Mouse (Mus musculus) CH12.LX (cell line): Measurements from ENCODE around the gene Dusp27. TPM values are rescaled to one million over a fixed set of nuclear protein-coding genes. Genes with fewer than 3 reads are reported as not detected.

Source experiments
- DNase-seq: peaks from one replicate; pipeline ENCODE4 v3.0.0-alpha.2; 2013; ENCODE audit errors: extremely low read depth
- H3K27ac ChIP-seq: 2 replicates; pipeline ENCODE4 v1.5.1; 2012; ENCODE audit warnings: low read depth, mild to moderate bottlenecking, control low read depth, moderate library complexity; ENCODE audit not compliant: insufficient read depth
- H3K27me3 ChIP-seq: replicated peaks from 2 replicates; pipeline ENCODE3; 2012; ENCODE audit warnings: inconsistent platforms
- H3K36me3 ChIP-seq, 2 experiments: replicated peaks in 1 of 2; 2 replicates each; pipeline versions ENCODE3 to v1.6.1; 2012; ENCODE audit warnings: inconsistent platforms in 1 of 2, low read length in 1 of 2, mild to moderate bottlenecking in 1 of 2, mixed read lengths in 1 of 2, moderate library complexity in 1 of 2; ENCODE audit not compliant: control insufficient read depth in 1 of 2, insufficient read depth in 1 of 2
- H3K4me1 ChIP-seq, 2 experiments: 2 replicates each; pipeline ENCODE4 v1.6.1; 2012; ENCODE audit warnings: inconsistent platforms in 1 of 2, moderate library complexity in 1 of 2; ENCODE audit not compliant: insufficient read depth in 2 of 2, control insufficient read depth in 1 of 2
- H3K4me2 ChIP-seq: 2 replicates; pipeline ENCODE4 v1.6.1; 2012; ENCODE audit warnings: low read depth, mild to moderate bottlenecking, control low read depth; ENCODE audit not compliant: poor library complexity, insufficient read depth, severe bottlenecking
- H3K4me3 ChIP-seq, 3 experiments: fragments of 150-350 bp in 1 of 3; sonication (generic) in 1 of 3; replicated peaks in 1 of 3; 2 replicates each; pipeline versions ENCODE3 to v1.5.1; 2011 to 2012; ENCODE audit warnings: low read depth in 2 of 3, low read length in 2 of 3, mild to moderate bottlenecking in 2 of 3, moderate library complexity in 2 of 3, control low read depth in 1 of 3, improper control_type of control experiment in 1 of 3, inconsistent platforms in 1 of 3, mixed read lengths in 1 of 3; ENCODE audit not compliant: poor library complexity in 1 of 3
- H3K79me2 ChIP-seq: replicated peaks from 2 replicates; pipeline ENCODE4 v1.6.1; 2012; ENCODE audit warnings: mild to moderate bottlenecking, moderate library complexity; ENCODE audit not compliant: control insufficient read depth, poor library complexity, insufficient read depth, severe bottlenecking; ENCODE audit errors: extremely low read depth
- H3K9ac ChIP-seq: 2 replicates; pipeline ENCODE4 v1.6.1; 2012; ENCODE audit warnings: low read depth, mild to moderate bottlenecking, control low read depth, moderate library complexity; ENCODE audit not compliant: insufficient read depth
- H3K9me3 ChIP-seq: replicated peaks from 2 replicates; pipeline ENCODE3; 2012; ENCODE audit warnings: low read length, inconsistent platforms, mixed read lengths
- BHLHE40 ChIP-seq: IDR thresholded peaks from 2 replicates; pipeline ENCODE4 v1.6.1; 2011; ENCODE audit warnings: mild to moderate bottlenecking, low read depth, low read length, improper control_type of control experiment
- CHD1 ChIP-seq: IDR thresholded peaks from 2 replicates; pipeline ENCODE4 v1.6.1; 2012; ENCODE audit warnings: low read depth, low read length, improper control_type of control experiment, inconsistent platforms
- CHD2 ChIP-seq: IDR thresholded peaks from 2 replicates; pipeline ENCODE4 v1.6.1; 2011; ENCODE audit warnings: low read length, improper control_type of control experiment
- ELF1 ChIP-seq: IDR thresholded peaks from 2 replicates; pipeline ENCODE4 v1.6.1; 2014; ENCODE audit warnings: low read depth, mild to moderate bottlenecking, inconsistent platforms, low read length, improper control_type of control experiment
- HCFC1 ChIP-seq: IDR thresholded peaks from 2 replicates; pipeline ENCODE4 v1.6.1; 2012; ENCODE audit warnings: low read depth, mild to moderate bottlenecking, inconsistent platforms, low read length, improper control_type of control experiment
- IRF4 ChIP-seq: IDR thresholded peaks from 2 replicates; pipeline ENCODE4 v1.6.1; 2014; ENCODE audit warnings: low read depth, mild to moderate bottlenecking, inconsistent platforms, low read length, improper control_type of control experiment
- JUN ChIP-seq: IDR thresholded peaks from 2 replicates; pipeline ENCODE4 v1.6.1; 2011; ENCODE audit warnings: low read depth, mild to moderate bottlenecking, low read length, improper control_type of control experiment, moderate library complexity; ENCODE audit not compliant: insufficient read depth
- JUND ChIP-seq: conservative IDR thresholded peaks from 2 replicates; pipeline ENCODE4 v1.6.1; 2011; ENCODE audit warnings: low read depth, low read length, improper control_type of control experiment
- MAFK ChIP-seq: IDR thresholded peaks from 2 replicates; pipeline ENCODE4 v1.6.1; 2011; ENCODE audit warnings: low read length, improper control_type of control experiment; ENCODE audit not compliant: insufficient replicate concordance
- MAX ChIP-seq: IDR thresholded peaks from 2 replicates; pipeline ENCODE4 v1.6.1; 2011; ENCODE audit warnings: low read length, improper control_type of control experiment
- MAZ ChIP-seq: IDR thresholded peaks from 2 replicates; pipeline ENCODE4 v1.6.1; 2012; ENCODE audit warnings: low read depth, mild to moderate bottlenecking, inconsistent platforms, low read length, improper control_type of control experiment, moderate library complexity
- NELFE ChIP-seq: IDR thresholded peaks from 2 replicates; pipeline ENCODE4 v1.6.1; 2011; ENCODE audit warnings: low read depth, low read length, improper control_type of control experiment
- NRF1 ChIP-seq: IDR thresholded peaks from 2 replicates; pipeline ENCODE4 v1.6.1; 2014; ENCODE audit warnings: low read depth, mild to moderate bottlenecking, inconsistent platforms, low read length, improper control_type of control experiment, moderate library complexity
- PAX5 ChIP-seq: IDR thresholded peaks from 2 replicates; pipeline ENCODE4 v1.6.1; 2012; ENCODE audit warnings: low read length, inconsistent platforms, mixed read lengths
- POLR2A ChIP-seq: IDR thresholded peaks from 2 replicates; pipeline ENCODE4 v1.6.1; 2011; ENCODE audit warnings: low read depth, mild to moderate bottlenecking, improper control_type of control experiment, low read length
- POLR2AphosphoS2 ChIP-seq: IDR thresholded peaks from 2 replicates; pipeline ENCODE4 v1.6.1; 2011; ENCODE audit warnings: low read depth, low read length, improper control_type of control experiment
- RAD21 ChIP-seq: IDR thresholded peaks from 2 replicates; pipeline ENCODE4 v1.6.1; 2011; ENCODE audit warnings: low read depth, mild to moderate bottlenecking, low read length, improper control_type of control experiment, moderate library complexity
- SMC3 ChIP-seq: IDR thresholded peaks from 2 replicates; pipeline ENCODE4 v1.6.1; 2011; ENCODE audit warnings: low read depth, low read length, improper control_type of control experiment
- TCF12 ChIP-seq: IDR thresholded peaks from 2 replicates; pipeline ENCODE4 v1.6.1; 2014; ENCODE audit warnings: low read depth, mild to moderate bottlenecking, inconsistent platforms, low read length, improper control_type of control experiment
- USF1 ChIP-seq: IDR thresholded peaks from 2 replicates; pipeline ENCODE4 v1.6.1; 2014; ENCODE audit warnings: low read depth, mild to moderate bottlenecking, inconsistent platforms, low read length, improper control_type of control experiment
- ZC3H11A ChIP-seq: IDR thresholded peaks from 2 replicates; pipeline ENCODE4 v1.6.1; 2012; ENCODE audit warnings: low read depth, mild to moderate bottlenecking, inconsistent platforms, low read length, improper control_type of control experiment
- ZKSCAN1 ChIP-seq: IDR thresholded peaks from 2 replicates; pipeline ENCODE4 v1.6.1; 2012; ENCODE audit warnings: low read depth, inconsistent platforms, low read length, improper control_type of control experiment, borderline replicate concordance
- dilution Hi-C: fragments of 300-500 bp; cut with MboI; formaldehyde crosslinking; loops from 2 replicates; pipeline ENCODE4 v1.14.3; 2020; ENCODE audit warnings: low sequenced_read_pairs; ENCODE audit not compliant: extremely low pct_unique_long_range_greater_than_20kb, extremely low pct_ligation_motif_present
- in situ Hi-C: fragments of 300-500 bp; cut with MboI; formaldehyde crosslinking; loops from 3 replicates; pipeline ENCODE4 v1.14.3; 2019; ENCODE audit warnings: low sequenced_read_pairs, low pct_ligation_motif_present, low pct_unique_long_range_greater_than_20kb, mixed read lengths
- polyA plus RNA-seq: library from polyadenylated mRNA; unstranded; fragments of >175 nt; gene quantifications from 2 replicates; pipeline ENCODE4 v1.2.1, GENCODE M21; 2012; ENCODE audit warnings: low read depth; ENCODE audit not compliant: insufficient read length
- total RNA-seq, 2 experiments: library from RNA; depleted of rRNA; stranded (reverse); fragments of 300-350 nt in 1 of 2; fragments of >200 nt in 1 of 2; gene quantifications; 2 replicates each; pipeline ENCODE4 v1.2.3; 2012 to 2014

Gene Dusp27
- total and polyA plus RNA-seq, 3 experiments, result 0.06 TPM; not detected in 2

- no peaks in the 10 kb centered on the region for H3K27me3 ChIP-seq
- TF ChIP-seq NELFE, result no peak
- TF ChIP-seq ELF1, result no peak
- no peak for TF ChIP-seq NRF1
- no peak for TF ChIP-seq TCF12
- TF ChIP-seq ZKSCAN1, result no peak
- no peak for TF ChIP-seq IRF4
- TF ChIP-seq POLR2A, result no peak
- no peak for TF ChIP-seq CHD2
- TF ChIP-seq, all 38 proteins: peak for 0
- H3K36me3 ChIP-seq, result no peaks in the 10 kb centered on the region
- H3K9me3 ChIP-seq, result no peaks in the 10 kb centered on the region
- H3K27ac ChIP-seq, result no peak overlapping the region
- dilution Hi-C loops (no loop called here), in situ Hi-C loops (no loop called here)
- no peak overlapping the region for H3K4me2 ChIP-seq
- no peak overlapping the region for H3K4me3 ChIP-seq
- no peaks in the 10 kb centered on the region for H3K79me2 ChIP-seq
- H3K4me1 ChIP-seq, result peaks cover 0 to 2% of the 10 kb centered on the region in 2 experiments; a peak in 2 of 4 replicates
- DNase-seq, result no peak
- H3K9ac ChIP-seq, result no peak overlapping the region
Observed at GRCm38 (mm10) chr1:166126795-166127194, 927 bp downstream of the Dusp27 start.

GRCm38 (mm10) chr1:166126290-166126689, 1.4 kb downstream of the Dusp27 start:
- no peaks in the 10 kb centered on the region for H3K9me3 ChIP-seq
- H3K27me3 ChIP-seq, result no peaks in the 10 kb centered on the region
- no peak overlapping the region for H3K9ac ChIP-seq
- no peak for TF ChIP-seq BHLHE40
- no peak for TF ChIP-seq CHD1
- no peak for TF ChIP-seq MAX
- no peak for TF ChIP-seq POLR2AphosphoS2
- no peak for TF ChIP-seq TCF12
- TF ChIP-seq ELF1, result no peak
- no peak for TF ChIP-seq ZC3H11A
- no peak for TF ChIP-seq HCFC1
- TF ChIP-seq JUN, result no peak
- no peak for TF ChIP-seq RAD21
- no peak for TF ChIP-seq MAZ
- TF ChIP-seq SMC3, result no peak
- no peak for TF ChIP-seq PAX5
- no peak for TF ChIP-seq USF1
- TF ChIP-seq MAFK, result no peak
- no peak for TF ChIP-seq JUND
- dilution Hi-C loops (no loop called here), in situ Hi-C loops (no loop called here)
- no peak overlapping the region for H3K4me3 ChIP-seq
- no peak overlapping the region for H3K4me2 ChIP-seq
- no peak overlapping the region for H3K27ac ChIP-seq
- peaks cover 0 to 2% of the 10 kb centered on the region in 2 experiments; a peak in 2 of 4 replicates for H3K4me1 ChIP-seq
- H3K79me2 ChIP-seq, result no peaks in the 10 kb centered on the region
- DNase-seq, result no peak
- no peaks in the 10 kb centered on the region for H3K36me3 ChIP-seq
